Mouse (Mus musculus) MEL (cell line): ENCODE data around the gene Fgfr2. TPM values are rescaled to one million over a fixed set of nuclear protein-coding genes. Genes with fewer than 3 reads are reported as not detected.

Experiments used
- DNase-seq: peaks from one replicate; pipeline ENCODE4 v3.0.0; 2011; ENCODE audit warnings: low read depth, low spot score
- H3K27ac ChIP-seq: 2 replicates; pipeline ENCODE4 v1.5.1; 2012; ENCODE audit warnings: low read depth, mild to moderate bottlenecking, control low read depth, low read length, moderate library complexity; ENCODE audit not compliant: control insufficient read depth
- H3K27me3 ChIP-seq, 2 experiments: fragments of 150-350 bp in 1 of 2; sonication (generic) in 1 of 2; 2 replicates each; pipeline ENCODE4 v1.6.1; 2012; ENCODE audit warnings: low read length in 2 of 2, mild to moderate bottlenecking in 2 of 2, improper control_type of control experiment in 1 of 2, moderate library complexity in 1 of 2; ENCODE audit not compliant: insufficient read depth in 2 of 2, control insufficient read depth in 1 of 2
- H3K36me3 ChIP-seq, 2 experiments: 2 replicates each; pipeline ENCODE4 v1.6.1; 2012 to 2014; ENCODE audit warnings: low read length in 2 of 2, improper control_type of control experiment in 1 of 2, inconsistent platforms in 1 of 2, mild to moderate bottlenecking in 1 of 2; ENCODE audit not compliant: insufficient read depth in 2 of 2, control insufficient read depth in 1 of 2
- H3K4me1 ChIP-seq, 2 experiments: fragments of 150-350 bp in 1 of 2; sonication (generic) in 1 of 2; 2 replicates each; pipeline ENCODE4 v1.6.1; 2012; ENCODE audit warnings: low read length in 2 of 2, improper control_type of control experiment in 1 of 2, mild to moderate bottlenecking in 1 of 2; ENCODE audit not compliant: insufficient read depth in 2 of 2, control insufficient read depth in 1 of 2
- H3K4me3 ChIP-seq, 2 experiments: fragments of 150-350 bp in 1 of 2; sonication (generic) in 1 of 2; 2 replicates each; pipeline ENCODE4 v1.5.1; 2012; ENCODE audit warnings: low read depth in 2 of 2, low read length in 2 of 2, mild to moderate bottlenecking in 2 of 2, moderate library complexity in 2 of 2, control low read depth in 1 of 2, improper control_type of control experiment in 1 of 2; ENCODE audit not compliant: control insufficient read depth in 1 of 2, insufficient read depth in 1 of 2
- H3K79me2 ChIP-seq: 2 replicates; pipeline ENCODE4 v1.6.1; 2012; ENCODE audit warnings: mild to moderate bottlenecking, low read length, moderate library complexity; ENCODE audit not compliant: control insufficient read depth, poor library complexity, insufficient read depth
- H3K9ac ChIP-seq: 2 replicates; pipeline ENCODE4 v1.6.1; 2012; ENCODE audit warnings: low read depth, mild to moderate bottlenecking, control low read depth, low read length, moderate library complexity; ENCODE audit not compliant: control insufficient read depth, poor library complexity, severe bottlenecking
- H3K9me3 ChIP-seq: fragments of 150-350 bp; sonication (generic); replicated peaks from 2 replicates; pipeline ENCODE4 v1.6.1; 2012; ENCODE audit warnings: mild to moderate bottlenecking, low read length, improper control_type of control experiment, moderate library complexity; ENCODE audit not compliant: insufficient read depth
- CHD2 ChIP-seq: IDR thresholded peaks from 2 replicates; pipeline ENCODE4 v1.6.1; 2011; ENCODE audit warnings: low read length, improper control_type of control experiment
- ELF1 ChIP-seq: IDR thresholded peaks from 2 replicates; pipeline ENCODE4 v1.6.1; 2014; ENCODE audit warnings: low read depth, mild to moderate bottlenecking, inconsistent platforms, low read length, improper control_type of control experiment, moderate library complexity
- GABPA ChIP-seq: IDR thresholded peaks from 2 replicates; pipeline ENCODE4 v1.6.1; 2012; ENCODE audit warnings: low read depth, mild to moderate bottlenecking, inconsistent platforms, low read length, improper control_type of control experiment, moderate library complexity
- MAFK ChIP-seq: IDR thresholded peaks from 2 replicates; pipeline ENCODE4 v1.6.1; 2011; ENCODE audit warnings: low read depth, mild to moderate bottlenecking, low read length, improper control_type of control experiment, borderline replicate concordance
- MAZ ChIP-seq: IDR thresholded peaks from 2 replicates; pipeline ENCODE4 v1.6.1; 2012; ENCODE audit warnings: low read depth, mild to moderate bottlenecking, inconsistent platforms, low read length, improper control_type of control experiment
- MEF2A ChIP-seq: IDR thresholded peaks from 2 replicates; pipeline ENCODE4 v1.6.1; 2014; ENCODE audit warnings: low read depth, mild to moderate bottlenecking, inconsistent platforms, low read length, improper control_type of control experiment; ENCODE audit not compliant: poor library complexity, insufficient replicate concordance, severe bottlenecking; ENCODE audit errors: extremely low read depth
- MYC ChIP-seq: IDR thresholded peaks from 2 replicates; pipeline ENCODE4 v1.6.1; 2011; ENCODE audit warnings: low read depth, mild to moderate bottlenecking, low read length, improper control_type of control experiment, moderate library complexity
- NRF1 ChIP-seq: IDR thresholded peaks from 2 replicates; pipeline ENCODE4 v1.6.1; 2014; ENCODE audit warnings: low read depth, mild to moderate bottlenecking, inconsistent platforms, low read length, improper control_type of control experiment, moderate library complexity; ENCODE audit not compliant: poor library complexity, insufficient read depth, severe bottlenecking
- POLR2A ChIP-seq, 2 experiments: IDR thresholded peaks; 2 replicates each; pipeline ENCODE4 v1.6.1; 2011 to 2012; ENCODE audit warnings: low read length in 2 of 2, mild to moderate bottlenecking in 2 of 2, control low read depth in 1 of 2, improper control_type of control experiment in 1 of 2, low read depth in 1 of 2, moderate library complexity in 1 of 2; ENCODE audit not compliant: control insufficient read depth in 1 of 2, insufficient read depth in 1 of 2, poor library complexity in 1 of 2
- POLR2AphosphoS2 ChIP-seq: IDR thresholded peaks from 2 replicates; pipeline ENCODE4 v1.6.1; 2011; ENCODE audit warnings: low read length, improper control_type of control experiment
- POLR2AphosphoS5 ChIP-seq: IDR thresholded peaks from 2 replicates; pipeline ENCODE4 v1.6.1; 2012; ENCODE audit warnings: low read depth, borderline replicate concordance, mild to moderate bottlenecking, inconsistent platforms, low read length, moderate library complexity, mixed read lengths
- RAD21 ChIP-seq: IDR thresholded peaks from 2 replicates; pipeline ENCODE4 v1.6.1; 2011; ENCODE audit warnings: mild to moderate bottlenecking, low read depth, low read length, improper control_type of control experiment
- SIN3A ChIP-seq: IDR thresholded peaks from 2 replicates; pipeline ENCODE4 v1.6.1; 2012; ENCODE audit warnings: low read length, improper control_type of control experiment, inconsistent platforms
- TAL1 ChIP-seq: IDR thresholded peaks from 2 replicates; pipeline ENCODE4 v1.6.1; 2012; ENCODE audit warnings: mild to moderate bottlenecking, inconsistent platforms, low read length, moderate library complexity, mixed read lengths
- TBP ChIP-seq: IDR thresholded peaks from 2 replicates; pipeline ENCODE4 v1.8.0; 2011; ENCODE audit warnings: low read depth, low read length, improper control_type of control experiment
- TCF12 ChIP-seq: IDR thresholded peaks from 2 replicates; pipeline ENCODE4 v1.6.1; 2014; ENCODE audit warnings: low read depth, mild to moderate bottlenecking, inconsistent platforms, low read length, improper control_type of control experiment, moderate library complexity
- USF2 ChIP-seq, 2 experiments: IDR thresholded peaks; 2 replicates each; pipeline ENCODE4 v1.6.1; 2011 to 2012; ENCODE audit warnings: improper control_type of control experiment in 2 of 2, low read length in 2 of 2, borderline replicate concordance in 1 of 2, inconsistent platforms in 1 of 2, low read depth in 1 of 2, mild to moderate bottlenecking in 1 of 2; ENCODE audit not compliant: insufficient read depth in 1 of 2
- ZC3H11A ChIP-seq: IDR thresholded peaks from 2 replicates; pipeline ENCODE4 v1.6.1; 2012; ENCODE audit warnings: low read depth, mild to moderate bottlenecking, inconsistent platforms, low read length, improper control_type of control experiment
- ZKSCAN1 ChIP-seq: IDR thresholded peaks from 2 replicates; pipeline ENCODE4 v1.6.1; 2012; ENCODE audit warnings: low read depth, mild to moderate bottlenecking, inconsistent platforms, low read length, improper control_type of control experiment, moderate library complexity
- ZMIZ1 ChIP-seq: IDR thresholded peaks from 2 replicates; pipeline ENCODE4 v1.6.1; 2012; ENCODE audit warnings: low read depth, mild to moderate bottlenecking, inconsistent platforms, low read length, improper control_type of control experiment, moderate library complexity
- ZNF384 ChIP-seq: IDR thresholded peaks from 2 replicates; pipeline ENCODE4 v1.6.1; 2012; ENCODE audit warnings: low read depth, mild to moderate bottlenecking, inconsistent platforms, low read length, improper control_type of control experiment
- polyA plus RNA-seq, 2 experiments: library from polyadenylated mRNA; stranded (reverse) in 1 of 2; unstranded in 1 of 2; fragments of >175 nt in 1 of 2; fragments of >200 nt in 1 of 2; gene quantifications; 2 replicates each; pipeline versions ENCODE4 v1.2.1 to v1.2.4; 2012; ENCODE audit warnings: low replicate concordance in 2 of 2, low read depth in 1 of 2; ENCODE audit not compliant: insufficient read length in 2 of 2, insufficient read depth in 1 of 2, missing spikeins in 1 of 2
- total RNA-seq: library from RNA; depleted of rRNA; stranded (reverse); fragments of 300-350 nt; gene quantifications from 2 replicates; pipeline ENCODE4 v1.2.3, GENCODE M21; 2012

Fgfr2 gene
- total and polyA plus RNA-seq, 3 experiments, result not detected

DNA sequence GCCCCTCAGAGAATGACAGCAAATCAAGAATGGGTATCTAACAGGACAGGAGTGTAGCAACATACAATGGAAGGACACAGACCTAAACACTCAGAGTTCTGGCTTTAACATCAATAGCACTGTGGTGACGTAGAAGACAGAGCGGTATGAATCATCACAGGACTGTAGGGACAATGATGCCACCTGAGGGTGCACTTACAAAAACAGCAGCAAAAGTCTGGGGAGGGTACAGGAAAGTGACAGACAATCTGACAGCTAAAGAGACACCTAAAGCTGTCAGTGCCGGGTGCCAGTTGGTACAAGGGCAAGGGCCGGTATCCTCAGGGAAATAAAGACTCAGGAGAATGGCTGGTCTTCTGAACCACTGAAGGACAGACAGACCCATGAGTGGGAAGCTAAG lies 870.1 kb downstream of the Fgfr2 start:
- Histone ChIP-seq H3K36me3 (peaks cover 0 to 9% of the 10 kb centered on the region in 2 experiments; a peak in 2 of 4 replicates), H3K27ac (no peak overlapping the region), H3K9ac (no peak overlapping the region), H3K4me3 (no peak overlapping the region), H3K9me3 (no peaks in the 10 kb centered on the region), H3K4me1 (no peaks in the 10 kb centered on the region), H3K79me2 (no peaks in the 10 kb centered on the region), H3K27me3 (no peaks in the 10 kb centered on the region)
- no peak for TF ChIP-seq MAFK
- no peak for TF ChIP-seq ZKSCAN1
- TF ChIP-seq GABPA, result no peak
- no peak for TF ChIP-seq SIN3A
- no peak for TF ChIP-seq USF2 (IDR thresholded peaks at IDR 0.05; ENCODE audit: borderline replicate concordance in 1 of 2, insufficient read depth in 1 of 2, low read depth in 1 of 2, low read length in 2 of 2)
- TF ChIP-seq MEF2A, result no peak
- no peak for TF ChIP-seq NRF1
- no peak for TF ChIP-seq ZMIZ1
- TF ChIP-seq MAZ, result no peak
- no peak for TF ChIP-seq POLR2A (IDR thresholded peaks at IDR 0.05; ENCODE audit: control insufficient read depth in 1 of 2, insufficient read depth in 1 of 2, low read depth in 1 of 2, low read length in 2 of 2, poor library complexity in 1 of 2)
- TF ChIP-seq TCF12, result no peak
- TF ChIP-seq TBP, result no peak
- no peak for TF ChIP-seq POLR2AphosphoS5
- no peak for TF ChIP-seq MYC
- no peak for TF ChIP-seq RAD21
- TF ChIP-seq POLR2AphosphoS2, result no peak
- no peak for TF ChIP-seq TAL1
- TF ChIP-seq ZC3H11A, result no peak
- TF ChIP-seq ZNF384, result no peak
- no peak for TF ChIP-seq ELF1
- DNase-seq, result no peak

DNA sequence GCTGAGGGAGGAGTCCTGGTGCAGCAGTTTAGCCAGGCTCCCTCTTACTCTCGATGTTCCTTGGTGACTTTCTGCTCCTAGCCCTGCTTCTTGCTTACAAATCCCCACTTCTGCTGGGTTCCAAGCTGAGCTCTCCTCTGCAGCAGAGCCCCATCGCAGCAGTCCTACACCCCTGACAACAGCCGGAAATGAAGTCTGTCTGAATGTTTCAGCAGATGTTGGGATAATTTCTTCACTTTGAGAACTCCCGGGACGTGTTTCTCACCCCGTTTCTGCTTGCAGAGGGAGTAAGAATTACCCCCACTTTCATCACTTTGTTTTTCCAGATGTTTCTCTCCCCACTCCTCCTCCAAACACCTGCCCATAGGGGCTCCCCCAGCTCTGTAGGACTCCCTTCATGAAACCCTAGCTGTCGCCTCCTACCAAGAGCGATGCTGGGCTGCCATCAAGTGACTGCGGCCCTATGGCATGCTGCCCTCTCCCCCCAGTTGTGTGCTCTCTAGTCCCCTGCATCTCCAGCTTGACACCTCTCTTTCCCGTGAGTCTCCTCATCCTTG lies 873.5 kb downstream of the Fgfr2 start:
- Histone ChIP-seq H3K27me3 (no peaks in the 10 kb centered on the region), H3K4me1 (no peaks in the 10 kb centered on the region), H3K9me3 (no peaks in the 10 kb centered on the region), H3K27ac (no peak overlapping the region), H3K9ac (no peak overlapping the region), H3K79me2 (no peaks in the 10 kb centered on the region), H3K4me3 (no peak overlapping the region), H3K36me3 (peaks cover 0 to 13% of the 10 kb centered on the region in 2 experiments; a peak in 2 of 4 replicates)
- TF ChIP-seq ZNF384 (no peak), NRF1 (no peak), MYC (no peak), TBP (no peak), CHD2 (no peak)
- no peak for DNase-seq
